Mouse (Mus musculus): ENCODE data around the gene Dhdds. TPM values are rescaled to one million over a fixed set of nuclear protein-coding genes. Genes with fewer than 3 reads are reported as not detected.

Gene Dhdds
- polyA plus RNA-seq, 1 experiment from 2014 or later = 23.8 TPM

GRCm38 (mm10) chr4:133970196-133970595, 30.5 kb downstream of the Dhdds start:
- TF ChIP-seq EP300 (IDR thresholded peaks at IDR 0.05) = no peak
- TF ChIP-seq CTCF (IDR thresholded peaks at IDR 0.05) = no peak
- DNase-seq (ENCODE audit: low spot score) (no peak), ATAC-seq (no peak)
- Histone ChIP-seq H3K4me3 (ENCODE audit: low read depth, low read length) (no peak overlapping the region), H3K27me3 (replicated peaks; ENCODE audit: insufficient read depth, low read length) (no peaks in the 10 kb centered on the region), H3K27ac (ENCODE audit: low read length) (no peak overlapping the region), H3K4me1 (ENCODE audit: insufficient read depth, low read depth, low read length) (peaks cover 13% of the 10 kb centered on the region; the same call in 1 of the 2 replicates), H3K9me3 (ENCODE audit: low read length) (no peaks in the 10 kb centered on the region), H3K4me2 (replicated peaks; ENCODE audit: low read depth, low read length) (no peak overlapping the region), H3K9ac (replicated peaks; ENCODE audit: low read depth) (no peak overlapping the region), H3K36me3 (ENCODE audit: insufficient read depth, low read length) (no peaks in the 10 kb centered on the region)
- WGBS = 66% methylated on average over 4 of the region's 4 CpGs

DNA sequence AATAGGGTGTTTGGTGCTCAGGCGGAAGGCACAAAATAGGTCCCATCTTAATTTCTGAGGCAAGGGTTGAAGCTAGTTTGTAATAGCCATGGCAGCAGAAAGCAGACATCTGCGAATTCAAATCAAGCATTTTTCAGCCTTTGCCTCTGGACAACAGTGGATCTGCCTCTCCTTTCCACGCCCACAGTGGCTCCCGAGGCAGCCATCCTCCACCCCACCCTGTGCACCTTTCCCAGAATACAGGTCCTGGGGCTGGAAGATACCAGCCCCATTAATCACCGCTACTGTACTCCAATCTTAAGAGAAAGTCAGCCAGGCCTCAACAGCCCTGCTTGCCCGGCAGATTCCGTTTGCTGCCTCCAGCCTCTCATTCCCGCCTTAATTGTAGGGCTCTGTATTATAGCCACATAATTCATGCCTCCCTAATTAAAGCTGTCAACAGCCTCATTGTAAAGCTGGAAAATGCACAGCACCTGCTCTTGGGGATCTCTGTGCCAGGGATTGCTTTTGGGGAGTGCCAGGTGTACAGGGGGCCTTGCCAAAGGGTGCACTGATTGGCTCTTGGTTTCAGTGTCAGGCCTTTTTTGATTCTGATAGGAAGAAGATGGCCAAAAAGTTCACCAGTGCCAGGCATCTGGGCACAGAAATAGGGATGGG, 31.5 kb downstream of the Dhdds start:
- Histone ChIP-seq H3K4me3 (ENCODE audit: low read depth, low read length) (no peak overlapping the region), H3K9me3 (ENCODE audit: low read length) (no peaks in the 10 kb centered on the region), H3K9ac (replicated peaks; ENCODE audit: low read depth) (no peak overlapping the region), H3K36me3 (ENCODE audit: insufficient read depth, low read length) (no peaks in the 10 kb centered on the region), H3K27ac (ENCODE audit: low read length) (no peak overlapping the region), H3K4me2 (replicated peaks; ENCODE audit: low read depth, low read length) (no peak overlapping the region), H3K4me1 (ENCODE audit: insufficient read depth, low read depth, low read length) (peaks cover 13% of the 10 kb centered on the region; the same call in 1 of the 2 replicates), H3K27me3 (replicated peaks; ENCODE audit: insufficient read depth, low read length) (no peaks in the 10 kb centered on the region)
- DNase-seq (ENCODE audit: low spot score) = no peak
- no peak for ATAC-seq
- WGBS = 71% methylated on average over 8 of the region's 8 CpGs
- TF ChIP-seq CTCF (IDR thresholded peaks at IDR 0.05) = no peak
- TF ChIP-seq EP300 (IDR thresholded peaks at IDR 0.05) = no peak

- WGBS = under 1% methylated on average over 40 of the region's 42 CpGs
- no peaks in the 10 kb centered on the region for H3K27me3 ChIP-seq (replicated peaks; ENCODE audit: insufficient read depth, low read length)
- peaks cover 13% of the 10 kb centered on the region; the same call in 1 of the 2 replicates for H3K4me1 ChIP-seq (ENCODE audit: insufficient read depth, low read depth, low read length)
- peak within 1 kb of the TSS; percentile 95 for H3K4me3 ChIP-seq (ENCODE audit: low read depth, low read length)
- DNase-seq (ENCODE audit: low spot score) (peak; percentile 57), ATAC-seq (peak; percentile 69)
- no peaks in the 10 kb centered on the region for H3K9me3 ChIP-seq (ENCODE audit: low read length)
- TF ChIP-seq EP300 (IDR thresholded peaks at IDR 0.05) (no peak), CTCF (IDR thresholded peaks at IDR 0.05) (no peak)
- H3K4me2 ChIP-seq (replicated peaks; ENCODE audit: low read depth, low read length) = peak within 1 kb of the TSS; percentile 98
- H3K9ac ChIP-seq (replicated peaks; ENCODE audit: low read depth) = peak within 1 kb of the TSS; percentile 80
- no peaks in the 10 kb centered on the region; the same call in 1 of the 2 replicates for H3K36me3 ChIP-seq (ENCODE audit: insufficient read depth, low read length)
- peak within 1 kb of the TSS; percentile 98 for H3K27ac ChIP-seq (ENCODE audit: low read length)
Measured at GRCm38 (mm10) chr4:133968150-133968921, 32.4 kb downstream of the Dhdds start, which contains the start of gene Hmgn2. Gene Hmgn2, minus strand, starts transcription at chr4:133968650.

- peak overlapping the region; percentile 80 for H3K9ac ChIP-seq (replicated peaks; ENCODE audit: low read depth)
- 6% methylated on average over 28 of the region's 29 CpGs for WGBS
- no peaks in the 10 kb centered on the region for H3K9me3 ChIP-seq (ENCODE audit: low read length)
- DNase-seq (ENCODE audit: low spot score) (peak; percentile 95), ATAC-seq (peak; percentile 84)
- H3K4me2 ChIP-seq (replicated peaks; ENCODE audit: low read depth, low read length) = peak overlapping the region; percentile 98
- peak overlapping the region; percentile 98 for H3K27ac ChIP-seq (ENCODE audit: low read length)
- H3K4me3 ChIP-seq (ENCODE audit: low read depth, low read length) = peak overlapping the region; percentile 95
- H3K4me1 ChIP-seq (ENCODE audit: insufficient read depth, low read depth, low read length) = peaks cover 13% of the 10 kb centered on the region; the same call in 1 of the 2 replicates
- no peak for TF ChIP-seq CTCF (IDR thresholded peaks at IDR 0.05)
- TF ChIP-seq EP300 (IDR thresholded peaks at IDR 0.05) = 0 out of 2 replicates have a peak, but pooled peaks have one; percentile 29
- no peaks in the 10 kb centered on the region; the same call in 1 of the 2 replicates for H3K36me3 ChIP-seq (ENCODE audit: insufficient read depth, low read length)
- H3K27me3 ChIP-seq (replicated peaks; ENCODE audit: insufficient read depth, low read length) = no peaks in the 10 kb centered on the region
Measured at GRCm38 (mm10) chr4:133967866-133968149, 32.9 kb downstream of the Dhdds start.

GRCm38 (mm10) chr4:133967138-133967865, 33.4 kb downstream of the Dhdds start:
- DNase-seq (ENCODE audit: low spot score) (peak; percentile 97), ATAC-seq (peak; percentile 90)
- WGBS = under 1% methylated on average over 57 of the region's 101 CpGs
- TF ChIP-seq CTCF (IDR thresholded peaks at IDR 0.05) = no peak; the same call in none of the 2 replicates
- TF ChIP-seq EP300 (IDR thresholded peaks at IDR 0.05) = no peak
- Histone ChIP-seq H3K4me1 (ENCODE audit: insufficient read depth, low read depth, low read length) (peaks cover 13% of the 10 kb centered on the region; the same call in 1 of the 2 replicates), H3K9me3 (ENCODE audit: low read length) (no peaks in the 10 kb centered on the region), H3K27me3 (replicated peaks; ENCODE audit: insufficient read depth, low read length) (no peaks in the 10 kb centered on the region), H3K27ac (ENCODE audit: low read length) (peak overlapping the region; percentile 98), H3K36me3 (ENCODE audit: insufficient read depth, low read length) (no peaks in the 10 kb centered on the region; the same call in 1 of the 2 replicates), H3K9ac (replicated peaks; ENCODE audit: low read depth) (peak overlapping the region; percentile 80), H3K4me2 (replicated peaks; ENCODE audit: low read depth, low read length) (peak overlapping the region; percentile 98), H3K4me3 (ENCODE audit: low read depth, low read length) (peak overlapping the region; percentile 95)
